Mouse (Mus musculus) ovary, postnatal 36 days (tissue): Measurements from ENCODE around the gene Bcas2.
"Not testable (repeated sequence)": the region's sequence is repeated elsewhere in the genome, so short reads cannot be mapped to it uniquely, and the experiment has no call there.

Experiments used
- DNase-seq: peaks from one replicate; pipeline ENCODE4 v3.0.0; 2022; ENCODE audit warnings: low spot score, mixed read lengths

Bcas2 gene

GRCm38 (mm10) chr3:103214593-103215285 is 43.3 kb downstream of the Bcas2 start:
- DNase-seq, result no peak

GRCm38 (mm10) chr3:103215399-103215798 is 43.9 kb downstream of the Bcas2 start:
- not testable (repeated sequence) for DNase-seq

GRCm38 (mm10) chr3:103221435-103221834 is 50.0 kb downstream of the Bcas2 start:
- no peak for DNase-seq

GRCm38 (mm10) chr3:103223752-103224151 is 52.3 kb downstream of the Bcas2 start:
- no peak for DNase-seq

GRCm38 (mm10) chr3:103224231-103224765 is 52.8 kb downstream of the Bcas2 start:
- DNase-seq, result no peak

- no peak for DNase-seq
Observed at GRCm38 (mm10) chr3:103227729-103228128, 56.3 kb downstream of the Bcas2 start.
